Mouse (Mus musculus): ENCODE results near the gene Dok3. TPM values are rescaled to one million over a fixed set of nuclear protein-coding genes. Genes with fewer than 3 reads are reported as not detected.
A peak's percentile ranks its signal among the peaks of the same experiment; 100 is the strongest.

The Dok3 gene
- polyA plus RNA-seq, 1 experiment from 2014 or later, result 6.4 TPM

GRCm38 (mm10) chr13:55567001-55567400 lies 37.9 kb upstream of the Dok3 start:
- no peaks in the 10 kb centered on the region for H3K36me3 ChIP-seq (replicated peaks)
- ATAC-seq (replicated peaks), result no peak

GRCm38 (mm10) chr13:55563266-55563879 lies 34.3 kb upstream of the Dok3 start:
- Histone ChIP-seq H3K4me3 (no peak overlapping the region), H3K9me3 (no peaks in the 10 kb centered on the region), H3K27me3 (replicated peaks) (no peaks in the 10 kb centered on the region), H3K9ac (no peak overlapping the region), H3K36me3 (replicated peaks) (no peaks in the 10 kb centered on the region), H3K4me2 (no peak overlapping the region), H3K27ac (no peak overlapping the region), H3K4me1 (peaks cover 16% of the 10 kb centered on the region)
- WGBS, result 85% methylated on average over 7 of the region's 7 CpGs
- no peak for ATAC-seq (replicated peaks)

More at GRCm38 (mm10) chr13:55567001-55567400, 37.9 kb upstream of the Dok3 start:
- H3K4me3 ChIP-seq, result no peak overlapping the region
- no peak overlapping the region for H3K4me2 ChIP-seq
- H3K27ac ChIP-seq, result no peak overlapping the region
- 76% methylated on average over 6 of the region's 6 CpGs for WGBS
- no peaks in the 10 kb centered on the region for H3K27me3 ChIP-seq (replicated peaks)
- H3K9ac ChIP-seq, result no peak overlapping the region
- no peaks in the 10 kb centered on the region for H3K9me3 ChIP-seq
- H3K4me1 ChIP-seq, result peaks cover 32% of the 10 kb centered on the region

- no peak for ATAC-seq (replicated peaks)
- no peaks in the 10 kb centered on the region for H3K27me3 ChIP-seq (replicated peaks)
- H3K4me2 ChIP-seq, result no peak overlapping the region
- no peaks in the 10 kb centered on the region for H3K9me3 ChIP-seq
- no peak overlapping the region for H3K9ac ChIP-seq
- H3K4me1 ChIP-seq, result no peaks in the 10 kb centered on the region
- peaks cover 5% of the 10 kb centered on the region; the same call in 1 of the 2 replicates for H3K36me3 ChIP-seq (replicated peaks)
- H3K4me3 ChIP-seq, result no peak overlapping the region
- WGBS, result 90% methylated on average over 6 of the region's 6 CpGs
- no peak overlapping the region for H3K27ac ChIP-seq
Measured at GRCm38 (mm10) chr13:55557499-55557898, 28.4 kb upstream of the Dok3 start.

DNA sequence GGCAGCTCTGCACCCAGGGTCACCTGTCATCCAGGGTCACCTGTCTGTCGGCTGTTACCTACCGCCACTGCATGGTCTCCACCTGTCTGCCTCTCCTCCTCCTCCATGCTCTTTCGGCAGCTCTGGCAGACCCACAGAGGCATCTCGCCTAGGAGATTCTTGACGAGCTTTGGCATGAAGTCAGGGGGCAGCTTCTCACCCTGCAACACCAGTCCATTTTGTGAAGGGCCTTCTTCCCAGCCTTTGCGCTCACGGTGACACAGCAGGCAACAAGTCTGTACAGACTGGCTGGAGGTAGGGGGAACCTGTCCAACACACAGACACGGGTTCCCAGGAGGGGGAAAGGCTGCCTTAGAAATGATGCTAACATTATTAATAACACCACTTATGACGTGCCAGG lies 26.8 kb upstream of the Dok3 start:
- Histone ChIP-seq H3K27me3 (replicated peaks) (no peaks in the 10 kb centered on the region), H3K4me2 (no peak overlapping the region), H3K9ac (no peak overlapping the region), H3K36me3 (replicated peaks) (peaks cover 17% of the 10 kb centered on the region), H3K4me1 (no peaks in the 10 kb centered on the region), H3K27ac (no peak overlapping the region), H3K9me3 (no peaks in the 10 kb centered on the region), H3K4me3 (no peak overlapping the region)
- ATAC-seq (replicated peaks), result no peak
- WGBS, result 92% methylated on average over 9 of the region's 9 CpGs

GRCm38 (mm10) chr13:55549061-55549460 lies 20.0 kb upstream of the Dok3 start:
- Histone ChIP-seq H3K27ac (no peak overlapping the region), H3K9ac (no peak overlapping the region), H3K4me1 (no peaks in the 10 kb centered on the region), H3K4me3 (no peak overlapping the region), H3K36me3 (replicated peaks) (peaks cover 47% of the 10 kb centered on the region), H3K27me3 (replicated peaks) (no peaks in the 10 kb centered on the region), H3K4me2 (no peak overlapping the region), H3K9me3 (no peaks in the 10 kb centered on the region)
- 87% methylated on average over 15 of the region's 15 CpGs for WGBS
- no peak for ATAC-seq (replicated peaks)

- H3K4me2 ChIP-seq, result no peak overlapping the region
- no peak overlapping the region for H3K9ac ChIP-seq
- 93% methylated on average over 5 of the region's 5 CpGs for WGBS
- H3K9me3 ChIP-seq, result no peaks in the 10 kb centered on the region
- H3K4me1 ChIP-seq, result no peaks in the 10 kb centered on the region
- ATAC-seq (replicated peaks), result no peak
- H3K27me3 ChIP-seq (replicated peaks), result no peaks in the 10 kb centered on the region
- no peak overlapping the region for H3K4me3 ChIP-seq
- H3K27ac ChIP-seq, result no peak overlapping the region
- peaks cover 47% of the 10 kb centered on the region for H3K36me3 ChIP-seq (replicated peaks)
Measured at GRCm38 (mm10) chr13:55548426-55548825, 19.3 kb upstream of the Dok3 start.

- Histone ChIP-seq H3K27ac (no peak overlapping the region), H3K9me3 (no peaks in the 10 kb centered on the region), H3K27me3 (replicated peaks) (no peaks in the 10 kb centered on the region), H3K4me2 (no peak overlapping the region), H3K4me3 (no peak overlapping the region), H3K4me1 (no peaks in the 10 kb centered on the region), H3K36me3 (replicated peaks) (peaks cover 51% of the 10 kb centered on the region), H3K9ac (no peak overlapping the region)
- WGBS, result 97% methylated on average over 2 of the region's 2 CpGs
- ATAC-seq (replicated peaks), result no peak
Measured at GRCm38 (mm10) chr13:55547916-55548315, 18.8 kb upstream of the Dok3 start.

GRCm38 (mm10) chr13:55544792-55545191 lies 15.7 kb upstream of the Dok3 start:
- Histone ChIP-seq H3K9ac (no peak overlapping the region), H3K4me2 (no peak overlapping the region), H3K9me3 (no peaks in the 10 kb centered on the region), H3K4me1 (no peaks in the 10 kb centered on the region), H3K27me3 (replicated peaks) (no peaks in the 10 kb centered on the region), H3K4me3 (no peak overlapping the region), H3K27ac (no peak overlapping the region), H3K36me3 (replicated peaks) (peaks cover 66% of the 10 kb centered on the region)
- WGBS, result 93% methylated on average over 6 of the region's 6 CpGs
- no peak for ATAC-seq (replicated peaks)

DNA sequence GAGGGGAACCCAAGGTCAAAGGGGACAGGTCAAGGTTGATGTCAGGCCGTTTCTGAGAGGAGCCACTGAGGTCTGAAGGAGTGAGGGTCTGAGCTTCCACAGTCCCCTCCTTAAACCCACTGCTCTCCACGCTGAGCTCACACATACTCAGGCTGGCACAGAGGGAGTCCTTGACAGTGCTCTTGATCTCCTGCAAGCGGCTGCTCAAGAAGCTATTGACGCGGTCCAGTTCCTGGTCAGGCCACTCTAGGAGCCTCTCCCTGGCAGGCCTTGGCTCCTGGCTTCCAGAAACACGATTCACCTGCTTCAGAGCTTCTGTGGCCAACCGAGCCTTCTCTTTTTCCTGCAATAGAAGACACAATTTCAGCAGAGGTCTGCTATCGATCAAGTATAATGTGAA lies 14.4 kb upstream of the Dok3 start:
- Histone ChIP-seq H3K9me3 (no peaks in the 10 kb centered on the region), H3K27ac (no peak overlapping the region), H3K9ac (no peak overlapping the region), H3K4me2 (no peak overlapping the region), H3K36me3 (replicated peaks) (peaks cover 72% of the 10 kb centered on the region), H3K4me1 (no peaks in the 10 kb centered on the region), H3K27me3 (replicated peaks) (no peaks in the 10 kb centered on the region), H3K4me3 (no peak overlapping the region)
- WGBS, result 93% methylated on average over 8 of the region's 8 CpGs
- no peak for ATAC-seq (replicated peaks)

GRCm38 (mm10) chr13:55542891-55543290 lies 13.8 kb upstream of the Dok3 start:
- Histone ChIP-seq H3K9me3 (no peaks in the 10 kb centered on the region), H3K9ac (no peak overlapping the region), H3K4me2 (no peak overlapping the region), H3K36me3 (replicated peaks) (peaks cover 70% of the 10 kb centered on the region), H3K4me1 (no peaks in the 10 kb centered on the region), H3K4me3 (no peak overlapping the region), H3K27ac (no peak overlapping the region), H3K27me3 (replicated peaks) (no peaks in the 10 kb centered on the region)
- no peak for ATAC-seq (replicated peaks)
- WGBS, result 97% methylated on average over 4 of the region's 4 CpGs

DNA sequence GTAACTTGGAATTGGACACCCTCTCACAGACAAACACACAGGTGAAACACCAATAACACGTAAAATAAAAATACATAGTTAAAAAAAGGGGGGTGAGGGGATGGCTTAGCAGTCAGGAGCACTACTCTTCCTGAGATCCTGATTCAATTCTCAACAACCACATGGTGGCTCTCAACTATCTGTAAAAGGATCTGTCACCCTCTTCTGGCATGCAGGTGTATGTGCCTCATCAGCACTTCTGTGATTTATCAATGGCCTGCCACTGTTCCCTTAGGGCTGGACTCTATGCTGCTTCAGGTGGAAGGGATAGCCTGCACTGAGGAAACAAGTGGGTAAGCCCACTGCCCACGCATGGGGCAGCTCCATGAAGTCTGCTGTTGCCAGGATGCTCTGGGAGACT lies 11.8 kb upstream of the Dok3 start:
- no peak overlapping the region for H3K9ac ChIP-seq
- peaks cover 63% of the 10 kb centered on the region for H3K36me3 ChIP-seq (replicated peaks)
- H3K4me2 ChIP-seq, result no peak overlapping the region
- peaks cover 6% of the 10 kb centered on the region for H3K4me1 ChIP-seq
- ATAC-seq (replicated peaks), result no peak
- H3K4me3 ChIP-seq, result no peak overlapping the region
- 91% methylated on average over 2 of the region's 2 CpGs for WGBS
- no peaks in the 10 kb centered on the region for H3K9me3 ChIP-seq
- H3K27me3 ChIP-seq (replicated peaks), result no peaks in the 10 kb centered on the region
- no peak overlapping the region for H3K27ac ChIP-seq

- peaks cover 18% of the 10 kb centered on the region for H3K4me1 ChIP-seq
- peak within 1 kb of the TSS; percentile 95 for H3K4me2 ChIP-seq
- WGBS, result under 1% methylated on average over 70 of the region's 70 CpGs
- H3K27me3 ChIP-seq (replicated peaks), result no peaks in the 10 kb centered on the region
- H3K27ac ChIP-seq, result peak within 1 kb of the TSS; percentile 84
- no peaks in the 10 kb centered on the region for H3K9me3 ChIP-seq
- ATAC-seq (replicated peaks), result peak; percentile 97
- H3K36me3 ChIP-seq (replicated peaks), result peaks cover 51% of the 10 kb centered on the region
- peak within 1 kb of the TSS; percentile 96 for H3K4me3 ChIP-seq
- H3K9ac ChIP-seq, result peak within 1 kb of the TSS; percentile 89
Measured at GRCm38 (mm10) chr13:55536194-55537175, 7.4 kb upstream of the Dok3 start, which contains the start of gene Ddx41. TSS of gene Ddx41 (minus strand) at chr13:55536658.

Data from midbrain, embryonic 15.5 days (tissue).